Mouse (Mus musculus): ENCODE measurements around the gene Gm15517. TPM values are rescaled to one million over a fixed set of nuclear protein-coding genes. Genes with fewer than 3 reads are reported as not detected.

Gm15517 gene
- total and polyA plus RNA-seq, 2 experiments, result not detected

GRCm38 (mm10) chr7:44257278-44257677 is 4.0 kb upstream of the Gm15517 start, which contains the start of gene Acp4:
TSS of gene Acp4 (minus strand) at chr7:44257378.
- no peak within 1 kb of the TSS for H3K27ac ChIP-seq (replicated peaks; ENCODE audit: insufficient read depth, low read depth, low read length)
- H3K79me2 ChIP-seq (ENCODE audit: control insufficient read depth, insufficient read depth, low read length), result no peaks in the 10 kb centered on the region
- 0 out of 2 replicates have a peak, but pooled peaks cover 1% of the 10 kb centered on the region for H3K36me3 ChIP-seq (ENCODE audit: control insufficient read depth, insufficient read depth, low read length)
- DNase-seq (ENCODE audit: extremely low read depth, low read depth, low spot score), result no peak
- TF ChIP-seq CTCF (IDR thresholded peaks at IDR 0.05; ENCODE audit: low read depth, low read length), result no peak
- no peak for TF ChIP-seq POLR2A (IDR thresholded peaks at IDR 0.05; ENCODE audit: extremely low read depth, insufficient read depth, low read length)
- no peak within 1 kb of the TSS for H3K9ac ChIP-seq (ENCODE audit: low read depth, low read length)
- H3K4me1 ChIP-seq (ENCODE audit: control insufficient read depth, insufficient read depth, low read length), result no peaks in the 10 kb centered on the region
- H3K4me3 ChIP-seq (ENCODE audit: insufficient read depth, low read depth, low read length), result no peak within 1 kb of the TSS
- no peaks in the 10 kb centered on the region for H3K27me3 ChIP-seq (ENCODE audit: control insufficient read depth, insufficient read depth, low read length)
- 86% methylated on average over 4 of the region's 4 CpGs for WGBS

- Histone ChIP-seq H3K79me2 (ENCODE audit: control insufficient read depth, insufficient read depth, low read length) (no peaks in the 10 kb centered on the region), H3K36me3 (ENCODE audit: control insufficient read depth, insufficient read depth, low read length) (no peaks in the 10 kb centered on the region), H3K4me3 (ENCODE audit: insufficient read depth, low read depth, low read length) (no peak overlapping the region), H3K27me3 (ENCODE audit: control insufficient read depth, insufficient read depth, low read length) (no peaks in the 10 kb centered on the region), H3K9ac (ENCODE audit: low read depth, low read length) (no peak overlapping the region), H3K27ac (replicated peaks; ENCODE audit: insufficient read depth, low read depth, low read length) (no peak overlapping the region), H3K4me1 (ENCODE audit: control insufficient read depth, insufficient read depth, low read length) (no peaks in the 10 kb centered on the region)
- 62% methylated on average over 6 of the region's 6 CpGs for WGBS
- TF ChIP-seq POLR2A (IDR thresholded peaks at IDR 0.05; ENCODE audit: extremely low read depth, insufficient read depth, low read length) (no peak), CTCF (IDR thresholded peaks at IDR 0.05; ENCODE audit: low read depth, low read length) (no peak)
- no peak for DNase-seq (ENCODE audit: extremely low read depth, low read depth, low spot score)
These were observed 837 bp upstream of the Gm15517 start for GRCm38 (mm10) chr7:44260410-44260809.

- Histone ChIP-seq H3K27me3 (ENCODE audit: control insufficient read depth, insufficient read depth, low read length) (no peaks in the 10 kb centered on the region), H3K36me3 (ENCODE audit: control insufficient read depth, insufficient read depth, low read length) (no peaks in the 10 kb centered on the region), H3K4me3 (ENCODE audit: insufficient read depth, low read depth, low read length) (no peak overlapping the region), H3K9ac (ENCODE audit: low read depth, low read length) (no peak overlapping the region), H3K4me1 (ENCODE audit: control insufficient read depth, insufficient read depth, low read length) (no peaks in the 10 kb centered on the region), H3K27ac (replicated peaks; ENCODE audit: insufficient read depth, low read depth, low read length) (no peak overlapping the region), H3K79me2 (ENCODE audit: control insufficient read depth, insufficient read depth, low read length) (no peaks in the 10 kb centered on the region)
- WGBS, result 8% methylated on average over 34 of the region's 34 CpGs
- TF ChIP-seq POLR2A (IDR thresholded peaks at IDR 0.05; ENCODE audit: extremely low read depth, insufficient read depth, low read length), result no peak
- peak; percentile 91 for TF ChIP-seq CTCF (IDR thresholded peaks at IDR 0.05; ENCODE audit: low read depth, low read length)
- peak; percentile 77 for DNase-seq (ENCODE audit: extremely low read depth, low read depth, low spot score)
These were observed 1.8 kb downstream of the Gm15517 start for GRCm38 (mm10) chr7:44262791-44263643.

GRCm38 (mm10) chr7:44268117-44268516 is 6.9 kb downstream of the Gm15517 start:
- H3K4me1 ChIP-seq (ENCODE audit: control insufficient read depth, insufficient read depth, low read length), result no peaks in the 10 kb centered on the region
- no peak overlapping the region for H3K4me3 ChIP-seq (ENCODE audit: insufficient read depth, low read depth, low read length)
- no peaks in the 10 kb centered on the region for H3K36me3 ChIP-seq (ENCODE audit: control insufficient read depth, insufficient read depth, low read length)
- H3K27ac ChIP-seq (replicated peaks; ENCODE audit: insufficient read depth, low read depth, low read length), result no peak overlapping the region
- 82% methylated on average over 11 of the region's 11 CpGs for WGBS
- no peaks in the 10 kb centered on the region for H3K79me2 ChIP-seq (ENCODE audit: control insufficient read depth, insufficient read depth, low read length)
- no peak for TF ChIP-seq POLR2A (IDR thresholded peaks at IDR 0.05; ENCODE audit: extremely low read depth, insufficient read depth, low read length)
- TF ChIP-seq CTCF (IDR thresholded peaks at IDR 0.05; ENCODE audit: low read depth, low read length), result no peak
- H3K27me3 ChIP-seq (ENCODE audit: control insufficient read depth, insufficient read depth, low read length), result no peaks in the 10 kb centered on the region
- no peak overlapping the region for H3K9ac ChIP-seq (ENCODE audit: low read depth, low read length)
- DNase-seq (ENCODE audit: extremely low read depth, low read depth, low spot score), result no peak

- Histone ChIP-seq H3K4me3 (ENCODE audit: insufficient read depth, low read depth, low read length) (no peak overlapping the region), H3K9ac (ENCODE audit: low read depth, low read length) (no peak overlapping the region), H3K36me3 (ENCODE audit: control insufficient read depth, insufficient read depth, low read length) (no peaks in the 10 kb centered on the region), H3K27me3 (ENCODE audit: control insufficient read depth, insufficient read depth, low read length) (no peaks in the 10 kb centered on the region), H3K4me1 (ENCODE audit: control insufficient read depth, insufficient read depth, low read length) (no peaks in the 10 kb centered on the region), H3K27ac (replicated peaks; ENCODE audit: insufficient read depth, low read depth, low read length) (no peak overlapping the region), H3K79me2 (ENCODE audit: control insufficient read depth, insufficient read depth, low read length) (no peaks in the 10 kb centered on the region)
- TF ChIP-seq CTCF (IDR thresholded peaks at IDR 0.05; ENCODE audit: low read depth, low read length) (no peak), POLR2A (IDR thresholded peaks at IDR 0.05; ENCODE audit: extremely low read depth, insufficient read depth, low read length) (no peak)
- DNase-seq (ENCODE audit: extremely low read depth, low read depth, low spot score), result no peak
- WGBS, result 88% methylated on average over 2 of the region's 2 CpGs
These were observed 8.2 kb downstream of the Gm15517 start for GRCm38 (mm10) chr7:44269397-44269796.

- Histone ChIP-seq H3K27me3 (ENCODE audit: control insufficient read depth, insufficient read depth, low read length) (no peaks in the 10 kb centered on the region), H3K9ac (ENCODE audit: low read depth, low read length) (no peak overlapping the region), H3K4me1 (ENCODE audit: control insufficient read depth, insufficient read depth, low read length) (no peaks in the 10 kb centered on the region), H3K4me3 (ENCODE audit: insufficient read depth, low read depth, low read length) (no peak overlapping the region), H3K27ac (replicated peaks; ENCODE audit: insufficient read depth, low read depth, low read length) (no peak overlapping the region), H3K36me3 (ENCODE audit: control insufficient read depth, insufficient read depth, low read length) (no peaks in the 10 kb centered on the region), H3K79me2 (ENCODE audit: control insufficient read depth, insufficient read depth, low read length) (no peaks in the 10 kb centered on the region)
- TF ChIP-seq CTCF (IDR thresholded peaks at IDR 0.05; ENCODE audit: low read depth, low read length) (no peak), POLR2A (IDR thresholded peaks at IDR 0.05; ENCODE audit: extremely low read depth, insufficient read depth, low read length) (no peak)
- DNase-seq (ENCODE audit: extremely low read depth, low read depth, low spot score), result peak; percentile 22
- WGBS, result 72% methylated on average over 2 of the region's 2 CpGs
These were observed 10.1 kb downstream of the Gm15517 start for GRCm38 (mm10) chr7:44271309-44271708.
